Mouse (Mus musculus) brain, embryonic 14.5 days (tissue): Measurements from ENCODE around the gene Pclo.

Source experiments
- CTCF ChIP-seq: fragments of 200-500 bp; IDR thresholded peaks from 2 replicates; pipeline ENCODE4 v1.5.1; 2012; ENCODE audit warnings: inconsistent platforms, mild to moderate bottlenecking, moderate library complexity, borderline replicate concordance; ENCODE audit not compliant: insufficient read depth, insufficient read length; ENCODE audit errors: extremely low read depth
- POLR2A ChIP-seq: fragments of 200-500 bp; IDR thresholded peaks from 2 replicates; pipeline ENCODE4 v1.6.1; 2012; ENCODE audit warnings: mild to moderate bottlenecking, inconsistent platforms, borderline replicate concordance; ENCODE audit not compliant: poor library complexity, insufficient read depth, insufficient read length, severe bottlenecking; ENCODE audit errors: extremely low read depth

DNA sequence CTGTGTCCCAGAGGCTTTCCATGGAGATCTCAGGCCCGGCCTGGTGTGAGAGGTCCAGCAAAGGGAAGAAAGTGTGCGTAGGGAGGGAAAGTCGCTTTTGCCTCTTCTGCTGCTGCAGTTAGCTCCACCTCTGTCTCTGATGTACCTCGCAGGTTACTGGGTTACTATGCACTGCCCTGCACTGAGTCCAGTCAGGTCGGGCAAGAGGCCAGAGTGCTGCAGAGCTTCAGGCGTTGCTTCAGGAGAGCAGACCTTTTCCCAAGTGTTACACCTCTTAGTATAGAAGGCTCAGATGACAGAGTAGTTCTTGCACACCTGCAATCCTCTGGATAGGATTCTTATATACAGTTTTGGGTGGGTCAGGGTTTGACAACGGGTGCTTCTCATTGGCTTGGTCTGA lies 108.6 kb downstream of the Pclo start:
- TF ChIP-seq POLR2A (no peak), CTCF (no peak)
